Mouse (Mus musculus): Measurements from ENCODE around the gene Tmcc3. TPM values are rescaled to one million over a fixed set of nuclear protein-coding genes. Genes with fewer than 3 reads are reported as not detected.

Tmcc3 gene
- polyA plus RNA-seq, 1 experiment from 2014 or later = 7.2 TPM

- no peak overlapping the region for H3K4me2 ChIP-seq (replicated peaks)
- H3K9ac ChIP-seq = no peak overlapping the region
- H3K27me3 ChIP-seq = no peaks in the 10 kb centered on the region
- no peaks in the 10 kb centered on the region for H3K9me3 ChIP-seq
- no peaks in the 10 kb centered on the region for H3K36me3 ChIP-seq
- no peak overlapping the region for H3K4me3 ChIP-seq
- 73% methylated on average over 11 of the region's 11 CpGs for WGBS
- H3K27ac ChIP-seq = no peak overlapping the region
- 0 out of 2 replicates have a peak, but pooled peaks cover 4% of the 10 kb centered on the region for H3K4me1 ChIP-seq
- ATAC-seq (ENCODE audit: insufficient number of reproducible peaks, insufficient read depth, low FRiP score, low TSS enrichment) = no peak
These were observed 39.3 kb downstream of the Tmcc3 start for GRCm38 (mm10) chr10:94350896-94351661.

- Histone ChIP-seq H3K4me3 (no peak overlapping the region), H3K9me3 (no peaks in the 10 kb centered on the region), H3K9ac (no peak overlapping the region), H3K4me1 (0 out of 2 replicates have a peak, but pooled peaks cover 4% of the 10 kb centered on the region), H3K27me3 (no peaks in the 10 kb centered on the region), H3K4me2 (replicated peaks) (no peak overlapping the region), H3K27ac (no peak overlapping the region), H3K36me3 (no peaks in the 10 kb centered on the region)
- WGBS = 90% methylated on average over 7 of the region's 7 CpGs
- ATAC-seq (ENCODE audit: insufficient number of reproducible peaks, insufficient read depth, low FRiP score, low TSS enrichment) = no peak
These were observed 40.6 kb downstream of the Tmcc3 start for GRCm38 (mm10) chr10:94352172-94352876.

DNA sequence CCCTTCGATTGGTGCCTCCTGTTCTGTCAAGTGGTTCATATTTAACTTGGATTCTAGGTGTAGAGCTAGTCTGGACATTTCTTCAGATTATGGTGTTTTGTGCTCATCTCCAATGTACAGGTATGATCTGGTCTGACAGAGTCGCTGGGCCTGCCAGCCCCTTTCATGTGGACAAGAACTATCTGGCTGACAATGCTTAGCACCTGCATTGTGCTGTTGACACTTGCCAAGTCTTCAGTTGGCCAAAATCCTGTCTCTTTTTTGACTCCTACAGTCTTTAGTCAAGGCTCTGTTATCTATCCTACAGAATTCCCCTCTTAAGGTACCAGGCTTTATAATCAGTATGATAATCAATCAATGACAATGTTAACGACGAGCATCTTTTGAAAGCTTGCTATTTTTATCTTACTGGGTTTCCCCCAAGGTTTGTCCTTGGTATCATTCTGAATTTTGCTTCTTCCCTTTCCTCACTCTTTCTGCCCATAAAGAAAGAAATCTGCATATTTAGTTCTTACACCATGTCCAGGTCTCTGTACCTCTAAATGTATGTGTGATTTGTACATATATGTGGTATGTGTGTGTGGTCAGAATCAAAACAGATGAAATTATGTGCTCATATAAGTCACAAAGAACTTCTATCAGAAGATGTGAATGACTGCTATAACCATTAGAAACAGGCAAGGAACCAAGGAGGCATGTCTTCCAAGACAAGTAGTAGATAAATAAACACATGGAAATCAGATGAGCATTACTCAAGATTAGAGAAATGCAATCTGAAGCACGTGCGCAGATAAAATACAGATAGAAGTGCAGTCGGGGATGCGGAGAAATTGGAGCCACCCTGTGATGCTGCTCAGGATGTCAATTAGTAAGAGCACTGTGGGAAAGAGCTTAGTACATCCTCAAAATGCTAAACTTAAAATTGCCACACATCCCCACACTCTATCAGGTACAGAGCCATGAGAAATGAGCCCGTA lies 41.4 kb downstream of the Tmcc3 start:
- Histone ChIP-seq H3K27me3 (no peaks in the 10 kb centered on the region), H3K27ac (no peak overlapping the region), H3K4me2 (replicated peaks) (no peak overlapping the region), H3K9ac (no peak overlapping the region), H3K4me1 (0 out of 2 replicates have a peak, but pooled peaks cover 4% of the 10 kb centered on the region), H3K9me3 (no peaks in the 10 kb centered on the region), H3K4me3 (no peak overlapping the region), H3K36me3 (no peaks in the 10 kb centered on the region)
- no peak for ATAC-seq (ENCODE audit: insufficient number of reproducible peaks, insufficient read depth, low FRiP score, low TSS enrichment)
- WGBS = 85% methylated on average over 9 of the region's 9 CpGs

GRCm38 (mm10) chr10:94354005-94354404 lies 42.3 kb downstream of the Tmcc3 start:
- WGBS = 51% methylated on average over 4 of the region's 4 CpGs
- Histone ChIP-seq H3K9me3 (no peaks in the 10 kb centered on the region), H3K36me3 (no peaks in the 10 kb centered on the region), H3K27me3 (no peaks in the 10 kb centered on the region), H3K27ac (no peak overlapping the region), H3K9ac (no peak overlapping the region), H3K4me2 (replicated peaks) (no peak overlapping the region), H3K4me1 (0 out of 2 replicates have a peak, but pooled peaks cover 4% of the 10 kb centered on the region), H3K4me3 (no peak overlapping the region)
- ATAC-seq (ENCODE audit: insufficient number of reproducible peaks, insufficient read depth, low FRiP score, low TSS enrichment) = no peak

GRCm38 (mm10) chr10:94354427-94354826 lies 42.7 kb downstream of the Tmcc3 start:
- WGBS = 71% methylated on average over 3 of the region's 3 CpGs
- Histone ChIP-seq H3K9ac (no peak overlapping the region), H3K9me3 (no peaks in the 10 kb centered on the region), H3K4me1 (0 out of 2 replicates have a peak, but pooled peaks cover 4% of the 10 kb centered on the region), H3K27ac (no peak overlapping the region), H3K4me2 (replicated peaks) (no peak overlapping the region), H3K27me3 (no peaks in the 10 kb centered on the region), H3K36me3 (no peaks in the 10 kb centered on the region), H3K4me3 (no peak overlapping the region)
- ATAC-seq (ENCODE audit: insufficient number of reproducible peaks, insufficient read depth, low FRiP score, low TSS enrichment) = no peak

GRCm38 (mm10) chr10:94356504-94357169 lies 44.9 kb downstream of the Tmcc3 start:
- no peak for ATAC-seq (ENCODE audit: insufficient number of reproducible peaks, insufficient read depth, low FRiP score, low TSS enrichment)
- Histone ChIP-seq H3K27ac (no peak overlapping the region), H3K4me3 (no peak overlapping the region), H3K4me1 (0 out of 2 replicates have a peak, but pooled peaks cover 4% of the 10 kb centered on the region), H3K4me2 (replicated peaks) (no peak overlapping the region), H3K9me3 (no peaks in the 10 kb centered on the region), H3K36me3 (no peaks in the 10 kb centered on the region), H3K9ac (no peak overlapping the region), H3K27me3 (no peaks in the 10 kb centered on the region)
- WGBS = 85% methylated on average over 13 of the region's 13 CpGs

GRCm38 (mm10) chr10:94360664-94361063 lies 48.9 kb downstream of the Tmcc3 start:
- no peaks in the 10 kb centered on the region for H3K9me3 ChIP-seq
- no peaks in the 10 kb centered on the region for H3K4me1 ChIP-seq
- 69% methylated on average over 1 of the region's 1 CpGs for WGBS
- no peak overlapping the region for H3K9ac ChIP-seq
- H3K27me3 ChIP-seq = no peaks in the 10 kb centered on the region
- no peak overlapping the region for H3K4me2 ChIP-seq (replicated peaks)
- H3K27ac ChIP-seq = no peak overlapping the region
- no peak for ATAC-seq (ENCODE audit: insufficient number of reproducible peaks, insufficient read depth, low FRiP score, low TSS enrichment)
- no peak overlapping the region for H3K4me3 ChIP-seq
- no peaks in the 10 kb centered on the region for H3K36me3 ChIP-seq

DNA sequence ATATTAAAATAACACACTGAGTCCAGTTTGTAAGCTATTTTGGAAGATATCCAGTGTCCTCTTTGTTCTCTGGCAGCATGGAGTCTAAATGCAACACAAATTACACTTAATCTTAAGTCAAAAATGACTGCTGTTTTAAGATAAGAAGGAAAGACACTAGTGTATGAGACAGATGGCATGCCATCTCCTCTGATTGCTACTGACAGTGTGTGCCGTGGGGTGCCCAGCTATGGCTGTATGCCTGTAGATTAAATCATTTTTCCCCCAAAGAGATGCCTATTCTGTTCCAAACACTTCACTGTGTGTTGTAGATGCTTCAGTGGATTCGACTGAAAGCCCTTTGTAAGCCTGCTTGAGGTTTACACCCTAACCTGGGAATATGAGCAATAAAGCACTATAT lies 59.5 kb downstream of the Tmcc3 start:
- ATAC-seq (ENCODE audit: insufficient number of reproducible peaks, insufficient read depth, low FRiP score, low TSS enrichment) = no peak

DNA sequence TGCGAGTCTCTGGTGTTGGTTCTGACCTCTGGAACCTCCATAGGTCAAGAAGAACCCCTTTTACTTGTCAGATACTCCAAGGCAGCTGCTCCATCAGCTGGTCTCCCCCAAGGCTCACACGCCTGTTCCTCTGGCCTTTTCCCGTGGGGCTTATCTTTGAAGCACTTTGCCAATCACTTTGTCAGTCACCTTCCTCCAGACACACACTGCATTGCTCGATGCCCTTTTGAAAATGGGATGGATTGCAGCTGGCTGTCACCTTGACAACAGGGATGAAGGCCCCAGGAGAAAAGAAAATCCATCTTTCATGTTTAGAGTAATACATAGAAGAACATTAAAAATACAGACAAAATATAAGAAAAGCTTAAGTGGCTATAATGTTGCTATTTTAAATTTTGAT lies 65.2 kb downstream of the Tmcc3 start:
- Histone ChIP-seq H3K9me3 (no peaks in the 10 kb centered on the region), H3K4me1 (no peaks in the 10 kb centered on the region), H3K36me3 (no peaks in the 10 kb centered on the region), H3K27me3 (no peaks in the 10 kb centered on the region), H3K9ac (no peak overlapping the region), H3K4me2 (replicated peaks) (no peak overlapping the region), H3K4me3 (no peak overlapping the region), H3K27ac (no peak overlapping the region)
- WGBS = 52% methylated on average over 4 of the region's 4 CpGs
- no peak for ATAC-seq (ENCODE audit: insufficient number of reproducible peaks, insufficient read depth, low FRiP score, low TSS enrichment)

More for the DNA sequence above, 59.5 kb downstream of the Tmcc3 start:
- Histone ChIP-seq H3K27ac (no peak overlapping the region), H3K9me3 (no peaks in the 10 kb centered on the region), H3K4me3 (no peak overlapping the region), H3K4me1 (no peaks in the 10 kb centered on the region), H3K4me2 (replicated peaks) (no peak overlapping the region), H3K9ac (no peak overlapping the region), H3K36me3 (no peaks in the 10 kb centered on the region), H3K27me3 (no peaks in the 10 kb centered on the region)
- WGBS = 79% methylated on average over 2 of the region's 2 CpGs

- H3K9ac ChIP-seq = no peak overlapping the region
- no peaks in the 10 kb centered on the region for H3K9me3 ChIP-seq
- no peaks in the 10 kb centered on the region for H3K4me1 ChIP-seq
- H3K4me2 ChIP-seq (replicated peaks) = no peak overlapping the region
- no peaks in the 10 kb centered on the region for H3K27me3 ChIP-seq
- no peak for ATAC-seq (ENCODE audit: insufficient number of reproducible peaks, insufficient read depth, low FRiP score, low TSS enrichment)
- no peak overlapping the region for H3K4me3 ChIP-seq
- no peaks in the 10 kb centered on the region for H3K36me3 ChIP-seq
- H3K27ac ChIP-seq = no peak overlapping the region
- 77% methylated on average over 10 of the region's 10 CpGs for WGBS
These were observed 66.1 kb downstream of the Tmcc3 start for GRCm38 (mm10) chr10:94377844-94378243.

DNA sequence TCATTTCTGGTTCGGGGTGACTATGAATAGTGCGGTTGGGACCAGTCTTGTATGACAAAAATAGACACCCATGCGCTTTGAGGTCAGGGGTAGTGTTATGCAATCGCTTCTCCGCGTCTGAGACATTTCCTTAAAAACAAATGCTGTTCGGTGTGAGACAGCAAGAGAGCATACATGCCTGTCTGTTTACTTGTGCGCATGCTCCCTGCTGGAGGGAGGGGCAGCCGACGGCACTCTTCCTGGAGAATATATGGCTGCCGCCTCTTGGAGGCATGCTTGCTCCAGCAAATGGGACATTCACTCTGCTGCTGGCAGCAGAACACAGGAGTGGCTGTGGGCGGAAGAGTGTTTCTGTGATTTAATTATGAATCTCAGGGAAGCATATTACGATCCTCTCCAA lies 66.6 kb downstream of the Tmcc3 start:
- ATAC-seq (ENCODE audit: insufficient number of reproducible peaks, insufficient read depth, low FRiP score, low TSS enrichment) = no peak
- Histone ChIP-seq H3K4me3 (no peak overlapping the region), H3K27ac (no peak overlapping the region), H3K36me3 (no peaks in the 10 kb centered on the region), H3K9ac (no peak overlapping the region), H3K27me3 (no peaks in the 10 kb centered on the region), H3K4me1 (no peaks in the 10 kb centered on the region), H3K4me2 (replicated peaks) (no peak overlapping the region), H3K9me3 (no peaks in the 10 kb centered on the region)
- 83% methylated on average over 13 of the region's 13 CpGs for WGBS
